Mouse (Mus musculus) WW6 (cell line): ENCODE data around the gene Eif2ak2.

Source experiments
- DNase-seq: peaks from one replicate; pipeline ENCODE4 v3.0.0-alpha.2; 2013; ENCODE audit warnings: low read depth, low spot score

Eif2ak2 gene

DNA sequence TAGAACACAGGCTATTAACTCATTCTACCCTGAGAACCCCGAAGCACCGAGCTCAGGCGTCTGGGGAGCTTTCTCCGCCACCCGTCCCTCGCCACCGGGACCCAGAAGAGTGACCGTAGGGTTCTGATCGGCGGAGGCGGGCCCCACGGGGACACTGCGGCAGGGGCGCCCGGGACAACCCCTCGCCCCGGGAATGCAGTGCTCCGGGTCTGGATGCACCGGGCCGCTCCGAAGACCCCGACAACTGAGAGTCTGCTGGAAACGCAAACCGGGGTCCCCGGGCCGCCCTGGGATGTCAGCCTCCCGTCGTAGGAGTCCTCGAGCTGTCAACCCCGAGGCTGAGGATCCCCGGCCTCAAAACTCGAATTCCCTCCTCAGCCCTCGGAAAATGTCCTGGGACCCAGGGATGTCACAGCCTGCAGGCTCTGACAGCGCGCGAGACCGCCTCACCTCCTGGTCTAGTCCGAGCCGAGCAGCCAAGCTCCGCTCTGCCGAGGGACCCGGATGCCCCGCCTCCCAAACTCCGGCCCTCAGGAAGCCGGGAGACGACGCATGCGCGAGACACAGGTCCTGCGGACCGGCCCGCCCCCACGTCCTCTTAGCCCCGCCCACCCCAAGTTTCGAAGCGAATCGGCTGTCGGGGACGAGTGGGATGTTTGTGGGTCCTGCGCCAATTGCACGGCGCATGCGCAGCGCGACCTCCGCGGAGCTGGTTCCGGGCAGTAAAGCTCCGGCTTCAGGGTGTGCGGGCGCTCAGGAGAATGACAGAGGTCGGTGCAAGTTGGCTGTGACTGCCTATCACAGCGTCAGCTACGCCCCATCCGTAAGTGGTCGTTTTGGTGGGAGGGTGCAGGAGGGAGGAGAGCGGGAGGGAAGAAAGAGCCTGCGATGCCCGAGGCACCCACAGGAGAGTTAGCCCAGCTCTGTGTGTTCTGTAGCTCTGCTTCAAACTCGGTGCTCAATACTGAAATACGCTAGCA, 47.2 kb downstream of the Eif2ak2 start, which contains the start of the genes Heatr5b and Gpatch11:
Gene Heatr5b (minus strand): TSS at position 509 of the 980 bp plus-strand sequence.
Gene Gpatch11 (plus strand): TSS at position 712 of the 980 bp plus-strand sequence.
- peak; percentile 93 for DNase-seq

DNA sequence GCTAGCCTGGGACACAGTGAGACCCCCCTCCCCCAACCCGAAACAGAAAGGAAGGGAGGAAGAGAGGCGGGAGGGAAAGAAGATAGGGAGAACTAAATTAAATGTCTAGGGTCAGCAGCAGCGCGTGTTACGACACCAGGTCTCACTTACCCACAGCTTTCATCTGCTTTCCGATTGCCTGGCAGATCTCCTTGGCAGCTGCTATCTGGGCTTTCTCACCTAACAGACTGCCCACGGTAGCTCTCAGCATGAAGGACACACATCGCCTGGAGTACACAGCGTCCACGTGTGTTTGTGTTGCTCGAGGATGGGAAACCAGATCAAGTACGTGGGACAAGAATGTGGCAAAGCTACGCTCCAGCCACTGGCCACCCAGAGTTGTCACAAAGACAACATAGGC, 58.0 kb downstream of the Eif2ak2 start:
- DNase-seq, result no peak

DNA sequence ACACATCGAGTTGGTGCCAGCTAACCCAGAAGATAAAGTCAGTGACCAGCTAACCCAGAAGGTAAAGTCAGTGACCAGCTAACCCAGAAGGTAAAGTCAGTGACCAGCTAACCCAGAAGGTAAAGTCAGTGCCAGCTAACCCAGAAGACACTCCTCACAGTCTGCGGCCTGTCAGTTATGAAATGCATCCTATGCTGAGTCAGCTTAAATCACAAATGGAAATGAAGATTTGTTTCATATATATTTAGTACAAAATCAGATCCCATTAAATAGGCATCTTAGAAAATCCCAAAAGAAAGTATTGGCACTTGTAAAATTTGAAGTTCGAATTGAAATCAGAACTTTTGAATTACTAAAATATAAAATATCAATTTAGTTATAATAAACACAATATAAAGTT, 72.8 kb downstream of the Eif2ak2 start:
- no peak for DNase-seq

DNA sequence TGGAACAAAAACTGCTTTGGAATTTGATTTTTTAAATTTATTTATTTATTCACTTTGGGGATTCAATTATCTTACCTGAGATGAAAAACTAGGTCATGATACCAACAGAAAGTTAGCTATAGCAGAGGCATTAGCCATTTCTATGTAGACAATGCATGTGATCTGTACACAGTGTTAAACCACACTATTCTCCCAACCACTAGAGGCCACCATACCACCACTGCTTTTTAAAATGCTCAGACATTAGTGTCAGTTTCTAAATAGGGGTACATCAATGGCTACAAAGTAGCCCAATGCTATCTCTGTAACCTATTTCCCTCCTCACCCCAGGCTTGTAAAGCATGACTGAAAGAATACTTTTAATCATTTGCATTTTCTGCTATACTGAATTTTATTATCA, 73.4 kb downstream of the Eif2ak2 start:
- no peak for DNase-seq
